Mouse (Mus musculus): ENCODE results near the gene Platr17.

DNA sequence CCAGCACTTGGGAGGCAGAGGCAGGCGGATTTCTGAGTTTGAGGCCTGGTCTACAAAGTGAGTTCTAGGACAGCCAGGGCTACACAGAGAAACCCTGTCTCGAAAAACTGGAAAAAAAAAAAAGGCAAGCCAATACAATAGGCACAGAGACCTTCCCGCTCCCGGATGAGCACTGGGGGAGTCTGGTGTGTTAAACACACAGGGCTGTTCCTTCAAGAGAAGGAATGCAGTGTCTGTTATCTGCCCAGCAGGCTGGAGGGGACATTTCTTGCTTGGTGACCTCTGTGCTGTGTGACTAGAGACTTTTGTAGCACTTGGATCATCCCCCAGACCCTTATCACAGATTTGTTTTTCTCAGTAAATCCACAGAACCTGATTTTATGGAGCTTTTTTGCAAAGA lies 3.3 kb upstream of the Platr17 start:
- no peak for TF ChIP-seq TAL1 (conservative IDR thresholded peaks at IDR 0.05; ENCODE audit: low read depth, low read length)
- no peak for TF ChIP-seq CTCF (IDR thresholded peaks at IDR 0.05; ENCODE audit: low read depth, low read length)
